Mouse (Mus musculus): Measurements from ENCODE around the gene Smdt1.
"Not testable (repeated sequence)": the region's sequence is repeated elsewhere in the genome, so short reads cannot be mapped to it uniquely, and the experiment has no call there.

Gene Smdt1

GRCm38 (mm10) chr15:82343368-82344287, 4.9 kb downstream of the Smdt1 start:
- no peak for DNase-seq (ENCODE audit: low spot score in 2 of 2)

DNA sequence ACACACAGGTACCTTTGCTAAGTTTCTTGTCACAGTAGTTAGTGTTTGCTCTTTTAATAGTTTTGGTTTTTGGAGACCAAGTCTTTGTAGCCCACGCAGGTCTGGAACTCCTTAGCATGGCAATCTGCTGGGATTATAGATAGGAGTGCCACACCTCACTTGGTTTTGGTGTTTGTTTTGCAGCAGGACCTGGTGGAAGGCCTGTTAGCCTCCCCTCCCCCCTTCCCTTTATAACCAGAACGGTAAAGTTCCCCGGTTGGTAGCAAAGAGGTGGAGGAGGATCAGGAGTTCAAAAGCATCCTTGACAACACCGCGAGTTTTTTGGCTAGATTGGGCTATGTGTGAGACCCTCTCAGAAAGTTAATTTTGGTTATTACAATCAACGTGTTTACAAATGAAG, 6.2 kb downstream of the Smdt1 start:
- no peak for DNase-seq (ENCODE audit: low spot score in 2 of 2)

DNA sequence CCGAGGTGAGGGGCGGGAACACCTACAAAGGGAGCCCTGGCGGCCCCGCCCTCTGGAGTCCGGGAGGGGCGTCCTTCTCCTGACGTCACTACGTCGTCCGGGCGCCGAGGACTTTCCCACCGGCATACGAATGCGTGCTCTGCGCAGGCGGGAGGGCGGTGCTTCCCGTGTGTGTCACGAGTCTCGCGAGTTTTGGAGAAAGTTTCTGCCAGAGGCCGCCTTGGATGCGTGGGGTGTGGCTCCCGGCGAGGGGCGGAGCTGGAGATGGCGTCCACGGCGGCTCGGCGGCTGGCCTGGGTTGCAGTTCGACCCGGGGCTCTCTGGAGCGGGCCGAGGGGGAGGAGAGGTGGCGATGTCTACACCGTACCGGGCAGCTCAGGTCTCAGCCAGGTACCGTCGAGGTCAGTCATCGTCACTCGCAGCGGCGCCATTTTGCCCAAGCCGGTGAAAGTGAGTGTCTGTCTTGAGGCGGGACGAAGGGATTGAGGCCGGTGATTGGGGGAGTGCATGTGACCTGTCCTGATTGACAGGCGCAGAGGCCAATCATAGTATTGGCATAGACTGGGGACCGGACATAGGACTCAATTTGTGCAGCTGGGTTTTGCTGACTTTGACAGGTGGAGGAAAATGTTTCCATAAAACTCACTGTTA, 7.2 kb downstream of the Smdt1 start:
- DNase-seq (ENCODE audit: low spot score in 2 of 2): peak; percentile 96

- DNase-seq (ENCODE audit: low spot score in 2 of 2): no peak
Measured at GRCm38 (mm10) chr15:82346580-82347302, 8.0 kb downstream of the Smdt1 start.

DNA sequence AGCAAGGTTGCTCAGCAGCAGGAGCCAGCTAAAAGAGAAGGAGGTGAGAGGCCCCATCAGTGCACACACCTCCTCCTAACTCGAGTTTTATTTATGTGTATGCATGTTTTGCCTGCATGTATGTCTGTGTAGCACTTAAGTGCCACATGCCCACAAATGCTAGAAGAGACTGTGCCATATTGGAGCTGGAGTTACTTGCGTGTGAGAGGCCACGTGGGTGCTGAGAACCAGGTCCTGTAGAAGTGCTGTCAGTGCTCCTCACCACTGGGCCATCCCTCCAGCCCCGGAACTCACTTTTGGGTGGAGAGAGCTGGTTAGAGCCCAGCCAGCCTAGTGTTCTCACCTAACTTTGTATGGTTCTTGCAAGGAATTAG, 8.5 kb downstream of the Smdt1 start:
- no peak for DNase-seq (ENCODE audit: low spot score in 2 of 2)

DNA sequence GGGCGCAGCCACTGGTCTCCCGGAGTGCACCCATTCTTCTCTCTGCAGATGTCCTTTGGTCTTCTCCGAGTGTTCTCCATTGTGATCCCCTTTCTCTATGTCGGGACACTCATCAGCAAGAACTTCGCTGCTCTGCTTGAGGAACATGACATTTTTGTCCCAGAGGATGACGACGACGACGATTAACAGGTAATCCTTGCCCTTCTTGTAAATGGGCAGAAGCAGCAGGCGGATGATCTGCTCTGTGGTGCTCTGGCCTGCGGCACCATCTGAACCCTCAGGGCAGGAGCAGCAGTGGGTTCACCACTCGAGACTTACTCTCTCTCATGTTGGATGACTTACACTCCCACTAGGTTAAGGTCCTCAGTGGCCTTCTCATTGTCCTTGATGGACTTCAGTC, 9.1 kb downstream of the Smdt1 start:
- no peak for DNase-seq (ENCODE audit: low spot score in 2 of 2)

DNA sequence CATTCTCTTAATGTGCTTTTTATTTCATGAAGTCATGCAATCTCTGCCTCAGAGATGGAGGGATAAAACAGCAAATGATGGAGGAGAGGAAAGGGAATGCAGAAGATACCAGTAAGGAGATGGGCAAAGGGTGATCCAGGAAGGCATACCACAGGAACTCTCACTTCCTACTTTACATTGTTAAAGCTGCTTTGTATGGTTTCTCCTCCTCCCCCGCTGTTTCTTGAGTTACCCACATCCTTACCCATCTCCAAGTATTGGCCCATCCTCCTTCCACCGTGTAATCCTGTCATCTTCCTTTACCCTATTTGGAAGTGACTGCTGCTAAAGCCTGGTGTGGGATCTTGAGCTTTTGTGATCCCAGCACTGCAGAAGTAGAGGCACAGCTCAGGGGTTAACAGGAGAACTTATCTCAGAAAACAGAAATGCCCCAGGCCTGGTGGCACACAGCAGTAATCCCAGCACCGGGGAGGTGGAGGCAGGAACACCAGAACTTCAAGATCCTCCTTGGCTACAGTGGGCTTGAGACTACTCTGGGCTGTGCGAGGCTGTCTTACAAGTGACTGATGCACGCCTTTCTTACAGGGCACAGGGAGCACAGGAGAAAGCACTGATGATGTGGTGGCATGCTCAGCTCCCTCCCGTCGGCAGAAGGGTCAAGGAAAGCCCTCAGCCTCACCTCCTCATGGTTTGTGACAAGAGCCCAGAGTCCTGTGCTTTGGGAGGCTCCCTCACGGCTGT, 9.7 kb downstream of the Smdt1 start:
- no peak for DNase-seq (ENCODE audit: low spot score in 2 of 2)

DNA sequence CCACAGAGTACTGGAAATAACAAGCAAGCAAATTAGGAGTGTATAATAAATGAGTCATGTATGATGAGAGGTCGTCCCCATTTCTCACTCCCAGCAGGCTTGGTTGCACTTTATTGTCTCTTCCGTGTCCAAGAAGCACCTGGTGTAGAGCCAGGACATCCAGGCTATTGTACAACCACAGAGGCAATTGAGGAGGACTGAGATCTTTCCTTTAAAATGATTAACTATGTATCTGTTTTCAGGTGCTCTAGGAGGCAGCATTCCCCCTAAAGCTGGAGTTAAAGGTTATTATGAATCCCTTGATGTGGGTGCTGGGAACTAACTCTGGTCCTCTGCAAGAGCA, 10.2 kb downstream of the Smdt1 start:
- no peak for DNase-seq (ENCODE audit: low spot score in 2 of 2)

- no peak for DNase-seq (ENCODE audit: low spot score in 2 of 2)
Measured at GRCm38 (mm10) chr15:82350349-82350748, 11.6 kb downstream of the Smdt1 start.

DNA sequence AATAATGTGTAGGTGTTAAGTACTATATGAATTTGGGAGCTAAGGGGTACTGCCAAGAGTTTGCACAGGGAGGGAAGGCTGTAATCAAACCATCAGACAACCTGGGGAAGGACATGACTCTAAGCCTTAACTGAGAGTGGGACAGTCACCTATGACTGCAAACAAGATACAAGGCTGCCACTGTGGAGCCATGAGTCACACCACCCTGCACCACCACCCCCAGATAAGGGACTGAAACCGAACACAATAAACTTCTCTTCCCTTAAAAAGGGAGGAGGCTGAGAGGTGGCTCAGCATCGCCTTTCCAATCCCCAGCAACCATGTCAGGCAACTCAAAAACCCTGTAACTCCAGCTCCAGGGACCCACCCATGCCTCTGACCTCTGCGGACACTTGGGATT, 12.7 kb downstream of the Smdt1 start:
- DNase-seq (ENCODE audit: low spot score in 2 of 2): no peak

DNA sequence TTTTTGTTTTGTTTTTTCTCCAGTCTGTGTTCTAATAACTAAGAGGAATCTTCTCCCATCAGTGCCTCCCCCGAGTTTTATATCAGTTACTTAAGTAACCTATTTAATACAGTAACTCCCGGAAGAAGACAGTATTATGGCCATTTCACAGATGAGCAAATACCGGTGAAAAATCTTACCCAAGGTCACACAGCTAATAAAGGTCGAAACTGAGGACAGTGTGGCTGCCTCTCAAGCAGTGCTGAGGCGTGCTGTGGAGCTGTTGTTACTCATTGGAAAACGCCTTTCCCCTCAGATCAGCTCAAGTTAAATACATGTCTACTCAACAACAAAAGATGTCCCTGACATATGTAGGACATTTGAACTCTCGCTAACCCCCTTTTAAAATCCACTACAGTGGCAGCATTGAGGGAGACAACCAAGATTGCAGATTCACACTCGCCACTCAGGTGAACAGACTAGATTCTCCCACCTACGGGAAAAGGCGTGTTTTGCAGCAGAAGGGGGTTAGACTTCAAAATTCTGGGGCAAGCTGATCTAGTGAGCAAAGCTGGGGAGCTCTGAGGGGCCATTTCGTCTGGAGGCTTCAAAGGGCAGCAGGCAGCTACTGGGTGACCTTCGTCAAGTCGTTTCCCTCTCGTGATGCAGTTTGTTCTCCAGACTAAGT, 14.5 kb downstream of the Smdt1 start:
- DNase-seq (ENCODE audit: low spot score in 2 of 2): no peak

- no peak for DNase-seq (ENCODE audit: low spot score in 2 of 2)
Measured at GRCm38 (mm10) chr15:82353745-82354113, 15.0 kb downstream of the Smdt1 start.

- DNase-seq (ENCODE audit: low spot score in 2 of 2): peak; percentile 96 to 98
Measured at GRCm38 (mm10) chr15:82354126-82354945, 15.6 kb downstream of the Smdt1 start, which contains the start of gene Ndufa6. Gene Ndufa6 (minus strand): TSS chr15:82354322.

DNA sequence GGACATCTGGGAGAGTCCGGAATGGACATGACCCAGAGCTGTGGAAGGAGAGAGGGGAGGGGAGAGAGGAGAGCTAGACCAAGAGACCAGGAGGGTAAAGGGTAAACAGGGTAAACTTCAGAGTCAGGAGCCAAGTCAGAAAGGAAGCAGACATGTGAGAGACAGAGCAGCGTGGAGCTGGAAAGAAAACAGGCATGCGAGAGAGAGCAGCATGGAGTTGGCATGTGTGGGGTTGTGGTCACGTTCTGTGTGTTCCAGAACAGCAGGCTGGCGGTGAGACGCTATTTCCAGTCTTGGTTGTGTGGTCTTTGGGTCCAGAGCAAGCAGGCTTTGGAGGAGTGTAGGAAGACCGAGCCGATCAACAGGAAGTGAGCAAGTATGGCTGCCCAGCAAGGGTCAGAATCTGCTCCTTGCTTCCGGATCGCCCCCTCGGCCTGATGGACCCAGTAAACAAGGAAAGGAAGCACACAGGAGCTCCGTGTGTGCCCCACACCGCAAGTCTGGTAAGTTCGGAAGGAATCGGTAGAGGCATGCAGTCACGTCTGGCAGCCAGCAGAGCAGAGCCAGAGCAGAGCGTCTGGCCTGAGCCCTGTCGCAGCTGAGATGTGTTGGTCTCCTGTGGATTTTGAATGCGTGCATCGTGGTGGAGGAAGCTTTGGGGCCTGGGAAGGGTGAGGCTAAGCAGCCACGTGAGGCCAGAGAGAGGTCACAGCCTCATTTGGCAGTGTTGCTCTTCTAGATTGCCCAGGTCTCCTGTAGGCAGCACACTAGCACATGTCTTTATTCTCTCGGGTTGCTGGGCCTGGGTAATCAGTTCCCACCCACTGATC, 19.9 kb downstream of the Smdt1 start:
- no peak for DNase-seq (ENCODE audit: low spot score in 2 of 2)

DNA sequence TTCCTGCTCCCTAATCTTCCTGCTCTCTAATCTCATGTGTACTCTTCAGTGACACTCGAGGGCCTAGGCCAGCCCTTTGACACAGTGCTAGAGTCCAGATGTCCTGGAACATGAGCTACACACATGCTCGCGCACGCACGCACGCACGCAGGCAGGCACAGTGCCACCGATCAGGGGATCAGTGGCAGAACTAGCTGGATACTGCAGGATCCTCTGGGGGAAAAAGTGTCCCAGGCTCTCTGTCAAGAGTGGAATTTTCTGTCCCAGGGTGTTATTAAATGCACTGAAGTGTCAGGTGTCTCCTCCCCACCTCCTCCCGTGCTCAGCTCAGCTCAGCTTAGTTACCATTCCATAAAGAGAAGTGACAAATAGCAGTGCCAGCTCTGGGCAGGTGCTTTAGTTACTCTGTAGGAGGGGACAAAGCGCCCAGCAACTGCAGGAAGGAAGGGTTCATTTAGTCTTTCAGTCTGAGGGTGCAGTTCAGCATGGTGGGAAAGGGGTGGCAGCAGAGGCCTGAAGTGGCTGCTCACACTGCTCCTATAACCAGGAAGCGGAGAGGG, 22.8 kb downstream of the Smdt1 start:
- peak in 1 of 2 experiments; percentile 54 for DNase-seq (ENCODE audit: low spot score in 2 of 2)

- no peak for DNase-seq (ENCODE audit: low spot score in 2 of 2)
Measured at GRCm38 (mm10) chr15:82362234-82362633, 23.5 kb downstream of the Smdt1 start.

DNA sequence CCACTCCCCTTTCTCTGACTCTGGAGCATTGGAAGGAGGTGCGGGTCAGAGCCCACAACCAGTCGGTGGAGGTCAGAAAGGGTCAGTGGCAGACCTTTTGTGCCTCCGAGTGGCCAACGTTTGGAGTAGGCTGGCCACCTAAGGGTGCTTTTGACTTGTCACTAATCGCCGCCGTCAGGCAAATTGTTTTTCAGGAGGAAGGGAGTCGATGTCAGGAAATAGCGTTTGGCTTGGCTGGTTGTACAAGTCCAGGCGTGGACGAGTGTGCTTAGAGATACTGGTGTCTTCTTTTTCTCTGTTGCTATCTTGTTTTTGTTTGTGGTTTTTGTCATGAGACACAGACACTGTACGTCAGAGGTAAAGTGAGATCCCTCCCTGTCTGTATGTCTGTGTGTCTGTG, 25.0 kb downstream of the Smdt1 start:
- not testable (repeated sequence) for DNase-seq (ENCODE audit: low spot score in 2 of 2)

GRCm38 (mm10) chr15:82364561-82364960, 25.8 kb downstream of the Smdt1 start:
- not testable (repeated sequence) for DNase-seq (ENCODE audit: low spot score in 2 of 2)

DNA sequence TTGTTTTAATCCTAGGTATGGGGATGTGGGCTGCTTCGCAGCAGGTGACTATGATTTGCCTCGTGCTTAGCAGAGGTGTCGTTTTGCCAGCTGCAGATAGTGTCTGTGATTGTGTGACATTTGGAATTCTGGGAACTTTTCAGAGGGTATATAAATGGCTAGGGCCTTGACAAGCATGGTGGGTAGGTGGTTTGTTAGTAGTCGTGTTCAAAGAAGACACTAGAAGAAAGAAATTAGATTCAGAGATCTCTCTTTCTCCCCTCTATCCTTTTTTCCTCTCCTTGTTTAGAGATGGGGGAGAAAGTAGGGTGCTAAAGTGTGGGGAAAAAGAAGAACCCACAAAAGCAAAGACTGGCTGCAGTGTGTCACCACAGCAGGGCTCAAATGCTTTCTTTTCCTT, 29.4 kb downstream of the Smdt1 start:
- no peak for DNase-seq (ENCODE audit: low spot score in 2 of 2)
